In the genomic region with DNA sequence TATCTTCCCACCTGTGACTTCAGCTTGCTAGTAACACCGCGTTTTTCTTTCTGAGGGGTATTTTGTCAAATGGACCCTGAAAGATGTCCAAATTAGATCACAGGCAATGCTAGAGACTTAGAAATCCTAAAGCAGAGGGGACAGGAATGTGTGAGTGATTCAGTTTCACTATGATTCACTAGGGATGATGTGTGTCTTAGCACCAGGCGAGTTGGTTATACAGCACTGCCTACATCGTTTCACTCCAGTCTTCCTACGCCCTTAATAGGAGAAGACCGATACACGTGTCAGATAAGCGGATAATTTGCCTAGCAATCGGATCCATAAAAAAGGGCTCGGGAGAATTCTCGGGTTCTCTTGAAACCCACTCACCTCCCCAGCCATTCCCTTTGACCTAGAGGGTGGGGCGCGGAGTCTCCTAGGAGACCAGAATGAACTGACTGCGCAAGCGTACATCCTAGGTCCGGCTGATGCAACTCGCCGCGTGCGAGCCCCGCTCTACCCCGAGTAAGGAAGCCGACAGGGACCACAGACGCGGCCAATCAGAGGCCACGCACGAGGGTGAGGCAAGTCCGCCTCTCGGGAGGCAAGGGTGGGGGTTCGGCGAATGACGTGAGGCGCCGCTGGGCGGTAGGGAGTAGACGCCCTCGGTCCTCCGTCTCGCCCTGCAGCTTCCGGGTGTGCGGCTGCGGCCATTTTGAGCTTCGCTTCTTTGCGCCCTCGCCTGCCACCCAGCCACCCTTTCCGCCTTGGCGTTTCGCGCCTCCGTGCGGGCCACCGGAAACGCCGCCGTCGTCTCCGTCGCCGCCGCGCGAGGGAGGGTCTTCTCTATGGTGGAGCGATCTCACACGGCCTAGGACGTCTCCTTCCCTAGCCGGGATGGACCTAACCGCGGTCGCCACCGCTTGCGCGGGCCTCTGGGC, we compare ENCODE assay signal across 8 mouse cellular contexts. TPM values are rescaled to one million over a fixed set of nuclear protein-coding genes. Genes with fewer than 3 reads are reported as not detected.
DNase-seq lines count a peak whose midpoint lies in the region; ATAC-seq and TF ChIP-seq lines count a peak whose summit lies in the region.

A gene (plus strand): TSS at position 506 of the 923 bp plus-strand sequence.

- peak; percentile 99 for DNase-seq in 416B (ENCODE audit: low read depth)
- DNase-seq in heart, adult 8-10 months (ENCODE audit: low spot score): peak; percentile 99
- DNase-seq in kidney, adult 9 months: peak; percentile 100
- DNase-seq in limb, embryonic 14.5 days (ENCODE audit: low spot score): peak; percentile 98
- peak; percentile 99 for DNase-seq in midbrain, postnatal 0 days (ENCODE audit: low spot score)
- DNase-seq in spleen, postnatal 14 days (ENCODE audit: low spot score in 2 of 2): peak; percentile 95 to 96

- H3K4me3 ChIP-seq in bone marrow, adult 2 months (replicated peaks; ENCODE audit: control insufficient read depth, low read depth, low read length): peak within 1 kb of the TSS; percentile 88
- peak within 1 kb of the TSS; percentile 95 for H3K4me3 ChIP-seq in embryonic facial prominence, embryonic 15.5 days (replicated peaks)
- peak within 1 kb of the TSS; percentile 79 for H3K4me3 ChIP-seq in limb, embryonic 14.5 days (replicated peaks; ENCODE audit: low read length)
- H3K4me3 ChIP-seq in midbrain, postnatal 0 days (ENCODE audit: low read depth, low read length): peak within 1 kb of the TSS; percentile 72

- peak within 1 kb of the TSS; percentile 98 for H3K9ac ChIP-seq in embryonic facial prominence, embryonic 15.5 days
- H3K9ac ChIP-seq in limb, embryonic 14.5 days (ENCODE audit: low read depth, low read length, severe bottlenecking): peak within 1 kb of the TSS; percentile 85
- peak within 1 kb of the TSS; percentile 79 for H3K9ac ChIP-seq in midbrain, postnatal 0 days (replicated peaks; ENCODE audit: low read length, poor library complexity, severe bottlenecking)

- H3K36me3 ChIP-seq in embryonic facial prominence, embryonic 15.5 days: 0 out of 2 replicates have a peak, but pooled peaks cover 2% of the 10 kb centered on the region
- H3K36me3 ChIP-seq in limb, embryonic 14.5 days (ENCODE audit: control insufficient read depth, insufficient read depth, low read length): peaks cover 13% of the 10 kb centered on the region
- no peaks in the 10 kb centered on the region for H3K36me3 ChIP-seq in midbrain, postnatal 0 days (ENCODE audit: insufficient read depth, low read length)

- H3K4me2 ChIP-seq in embryonic facial prominence, embryonic 15.5 days (replicated peaks): peak within 1 kb of the TSS; percentile 86
- peak within 1 kb of the TSS; percentile 99 for H3K4me2 ChIP-seq in limb, embryonic 14.5 days (replicated peaks; ENCODE audit: low read depth, low read length, severe bottlenecking)
- peak within 1 kb of the TSS; percentile 97 for H3K4me2 ChIP-seq in midbrain, postnatal 0 days (ENCODE audit: low read depth, low read length, poor library complexity, severe bottlenecking)

- WGBS in bone marrow, adult 2 months: under 1% methylated on average over 72 of the region's 72 CpGs
- under 1% methylated on average over 72 of the region's 72 CpGs for WGBS in embryonic facial prominence, embryonic 15.5 days
- WGBS in limb, embryonic 14.5 days: 2% methylated on average over 55 of the region's 72 CpGs
- under 1% methylated on average over 69 of the region's 72 CpGs for WGBS in midbrain, postnatal 0 days

- peak within 1 kb of the TSS; percentile 97 for H3K27ac ChIP-seq in bone marrow, adult 2 months (ENCODE audit: control insufficient read depth, insufficient read depth, low read depth, low read length, poor library complexity)
- peak within 1 kb of the TSS; percentile 98 for H3K27ac ChIP-seq in embryonic facial prominence, embryonic 15.5 days (replicated peaks)
- H3K27ac ChIP-seq in limb, embryonic 14.5 days (replicated peaks; ENCODE audit: low read depth, low read length): peak within 1 kb of the TSS; percentile 92
- peak within 1 kb of the TSS; percentile 97 for H3K27ac ChIP-seq in midbrain, postnatal 0 days (ENCODE audit: low read depth, low read length)

- TF ChIP-seq CTCF in bone marrow, adult 2 months (IDR thresholded peaks at IDR 0.05; ENCODE audit: control insufficient read depth, insufficient read depth, low read length): no peak
- peak; percentile 38 for TF ChIP-seq CTCF in midbrain, postnatal 0 days (IDR thresholded peaks at IDR 0.05)

- H3K9me3 ChIP-seq in embryonic facial prominence, embryonic 15.5 days (replicated peaks): no peaks in the 10 kb centered on the region
- no peaks in the 10 kb centered on the region for H3K9me3 ChIP-seq in limb, embryonic 14.5 days (ENCODE audit: control insufficient read depth, low read length)
- H3K9me3 ChIP-seq in midbrain, postnatal 0 days (ENCODE audit: low read length): no peaks in the 10 kb centered on the region

- peak; percentile 97 for TF ChIP-seq POLR2A in bone marrow, adult 2 months (IDR thresholded peaks at IDR 0.05; ENCODE audit: borderline replicate concordance, control insufficient read depth, low read depth, low read length)
- TF ChIP-seq POLR2A in limb, embryonic 14.5 days (IDR thresholded peaks at IDR 0.05; ENCODE audit: borderline replicate concordance, extremely low read depth, insufficient read depth, insufficient read length): 0 out of 2 replicates have a peak, but pooled peaks have one; percentile 35

- peak; percentile 99 for ATAC-seq in embryonic facial prominence, embryonic 15.5 days (ENCODE audit: insufficient number of reproducible peaks, low FRiP score, low TSS enrichment, low read depth)
- peak; percentile 99 for ATAC-seq in limb, embryonic 14.5 days (ENCODE audit: low FRiP score, low read depth)
- peak; percentile 99 for ATAC-seq in midbrain, postnatal 0 days (ENCODE audit: low FRiP score)

- peaks cover 2% of the 10 kb centered on the region; the same call in 1 of the 2 replicates for H3K4me1 ChIP-seq in bone marrow, adult 2 months (ENCODE audit: control insufficient read depth, insufficient read depth, low read length)
- H3K4me1 ChIP-seq in embryonic facial prominence, embryonic 15.5 days: peaks cover 41% of the 10 kb centered on the region
- peaks cover 33% of the 10 kb centered on the region for H3K4me1 ChIP-seq in limb, embryonic 14.5 days (ENCODE audit: control insufficient read depth, insufficient read depth, low read length)
- peaks cover 4% of the 10 kb centered on the region; the same call in 1 of the 2 replicates for H3K4me1 ChIP-seq in midbrain, postnatal 0 days (ENCODE audit: insufficient read depth, low read length)

- H3K27me3 ChIP-seq in embryonic facial prominence, embryonic 15.5 days: no peaks in the 10 kb centered on the region
- H3K27me3 ChIP-seq in limb, embryonic 14.5 days (ENCODE audit: control insufficient read depth, insufficient read depth, low read length): no peaks in the 10 kb centered on the region
- H3K27me3 ChIP-seq in midbrain, postnatal 0 days (ENCODE audit: insufficient read depth, low read length): no peaks in the 10 kb centered on the region

RNA-seq across cellular contexts. Expression of the gene that starts here (rescaled TPM):
- polyA plus RNA-seq in bone marrow, adult 2 months (2011; ENCODE audit: insufficient read depth, insufficient read length, low replicate concordance, missing spikeins): 51.2 and 59.4 TPM in 2 replicates
- polyA plus RNA-seq in embryonic facial prominence, embryonic 15.5 days (2015; fragmentation: Nextera tagmentation; extraction: Ambion mirVana): 34.8 and 35.6 TPM in 2 replicates
- total RNA-seq in heart, adult 8-10 months (2022): 10 to 100 TPM; 20.8 to 24.3 (median 21.7) TPM
- polyA plus RNA-seq in limb, embryonic 14.5 days (2012; rRNA removed): 29.9 and 31.0 TPM in 2 replicates
- 38.5 and 40.0 TPM in 2 replicates for polyA plus RNA-seq in limb, embryonic 14.5 days (2014; fragmentation: Nextera tagmentation; extraction: Ambion mirVana)
- 42.3 and 45.3 TPM in 2 replicates for total RNA-seq in midbrain, postnatal 0 days (2014; rRNA removed)
- polyA plus RNA-seq in midbrain, postnatal 0 days (2015; fragmentation: Nextera tagmentation; extraction: Ambion mirVana): 16.9 and 17.5 TPM in 2 replicates

Comparison
In these comparisons a context has a peak if more than half of its experiments do, and no peak if none do; other contexts are left out.
1. Peak in every context shown above with its lines: DNase-seq, ATAC-seq, H3K4me3 ChIP-seq and H3K27ac ChIP-seq.